Mouse (Mus musculus) liver, embryonic 14.5 days (tissue): ENCODE results near the gene Aldh2. TPM values are rescaled to one million over a fixed set of nuclear protein-coding genes. Genes with fewer than 3 reads are reported as not detected.
A peak's percentile ranks its signal among the peaks of the same experiment; 100 is the strongest.

Experiments
- ATAC-seq: fragments of 200-750 bp; cut with Nextera tagmentation; 2 replicates; pipeline ENCODE4 v1.8.0; 2017; ENCODE audit warnings: moderate number of reproducible peaks, mild to moderate bottlenecking, moderate library complexity; ENCODE audit not compliant: insufficient read depth
- DNase-seq, 3 experiments: peaks; one replicate each; pipeline ENCODE4 v3.0.0-alpha.2; 2012 to 2013; ENCODE audit warnings: low read depth in 3 of 3, low spot score in 3 of 3
- H3K27ac ChIP-seq: fragments of 300-500 bp; sonication (generic); 2 replicates; pipeline ENCODE4 v1.5.1; 2014; ENCODE audit warnings: moderate library complexity, mild to moderate bottlenecking, control low read depth, inconsistent platforms
- H3K27me3 ChIP-seq: fragments of 300-500 bp; sonication (generic); 2 replicates; pipeline ENCODE4 v1.6.1; 2014; ENCODE audit warnings: mild to moderate bottlenecking, low read length, moderate library complexity; ENCODE audit not compliant: control insufficient read depth, insufficient read depth
- H3K36me3 ChIP-seq: fragments of 300-500 bp; sonication (generic); replicated peaks from 2 replicates; pipeline ENCODE4 v1.6.1; 2014; ENCODE audit warnings: low read depth; ENCODE audit not compliant: control insufficient read depth, insufficient read depth
- H3K4me1 ChIP-seq, 2 experiments: fragments of 200-500 bp in 1 of 2; fragments of 300-500 bp in 1 of 2; sonication (generic) in 1 of 2; replicated peaks; 2 replicates each; pipeline ENCODE4 v1.6.1; 2012 to 2014; ENCODE audit warnings: antibody characterized with exemption in 1 of 2, inconsistent platforms in 1 of 2, low read length in 1 of 2; ENCODE audit not compliant: control insufficient read depth in 2 of 2, insufficient read depth in 2 of 2
- H3K4me2 ChIP-seq: fragments of 300-500 bp; sonication (generic); 2 replicates; pipeline ENCODE4 v1.6.1; 2014; ENCODE audit warnings: low read depth, mild to moderate bottlenecking, control low read depth, moderate library complexity
- H3K4me3 ChIP-seq, 2 experiments: fragments of 200-500 bp in 1 of 2; fragments of 300-500 bp in 1 of 2; sonication (generic) in 1 of 2; 2 replicates each; pipeline ENCODE4 v1.5.1; 2012 to 2014; ENCODE audit warnings: low read depth in 2 of 2, low read length in 2 of 2, mild to moderate bottlenecking in 2 of 2, control low read depth in 1 of 2, inconsistent platforms in 1 of 2, moderate library complexity in 1 of 2; ENCODE audit not compliant: insufficient read depth in 1 of 2
- H3K9ac ChIP-seq: fragments of 300-500 bp; sonication (generic); replicated peaks from 2 replicates; pipeline ENCODE4 v1.6.1; 2014; ENCODE audit warnings: mild to moderate bottlenecking, control low read depth, moderate library complexity
- H3K9me3 ChIP-seq: fragments of 300-500 bp; sonication (generic); 2 replicates; pipeline ENCODE4 v1.6.1; 2016; ENCODE audit warnings: low read length, mixed read lengths; ENCODE audit not compliant: control insufficient read depth
- CTCF ChIP-seq: IDR thresholded peaks from 2 replicates; pipeline ENCODE4 v1.5.1; 2016; ENCODE audit warnings: antibody characterized with exemption, low read depth, control low read depth
- EP300 ChIP-seq: IDR thresholded peaks from 2 replicates; pipeline ENCODE4 v1.6.1; 2016; ENCODE audit warnings: antibody characterized with exemption, low read depth
- whole genome bisulfite sequencing: fragments of 180-500 bp; shearing (Covaris S2); extraction: QIAGEN DNeasy Blood & Tissue Kit; methylation state at CpG from one replicate; pipeline ENCODE4 v1.1.7; 2014; ENCODE audit not compliant: insufficient replicate concordance; 5-methylcytosine and 5-hydroxymethylcytosine counted together
- polyA plus RNA-seq, 2 experiments: library from polyadenylated mRNA; depleted of rRNA in 1 of 2; stranded (reverse) in 1 of 2; unstranded in 1 of 2; fragments of >200 nt; fragmentation: Nextera tagmentation in 1 of 2; extraction: Ambion mirVana in 1 of 2; gene quantifications; 2 replicates each; pipeline versions ENCODE4 v1.2.1 to v1.2.3; 2012 to 2014

Aldh2 gene
- polyA plus RNA-seq, 2 experiments = 48.1 to 157 TPM

- H3K4me1 ChIP-seq = peaks cover 16 to 43% of the 10 kb centered on the region in 2 experiments
- H3K4me2 ChIP-seq = no peak overlapping the region
- no peak overlapping the region for H3K9ac ChIP-seq
- no peaks in the 10 kb centered on the region for H3K36me3 ChIP-seq
- H3K4me3 ChIP-seq = no peak overlapping the region
- no peak for TF ChIP-seq CTCF
- TF ChIP-seq EP300 = no peak
- WGBS = 59% methylated on average over 6 of the region's 6 CpGs
- ATAC-seq (no peak), DNase-seq (no peak)
- no peaks in the 10 kb centered on the region for H3K27me3 ChIP-seq
- H3K9me3 ChIP-seq = no peaks in the 10 kb centered on the region
- no peak overlapping the region for H3K27ac ChIP-seq
These were observed 3.7 kb downstream of the Aldh2 start for GRCm38 (mm10) chr5:121589928-121590327.

- DNase-seq (no peak), ATAC-seq (no peak)
- Histone ChIP-seq H3K4me3 (0 out of 4 replicates have a peak overlapping the region, but pooled peaks of 1 of the 2 experiments have one; percentile 8), H3K27me3 (no peaks in the 10 kb centered on the region), H3K4me2 (peak overlapping the region; percentile 48), H3K9ac (no peak overlapping the region), H3K36me3 (no peaks in the 10 kb centered on the region), H3K27ac (no peak overlapping the region; the same call in 1 of the 2 replicates), H3K9me3 (no peaks in the 10 kb centered on the region), H3K4me1 (peaks cover 9 to 35% of the 10 kb centered on the region in 2 experiments)
- TF ChIP-seq CTCF = no peak
- TF ChIP-seq EP300 = no peak
- WGBS = 5% methylated on average over 6 of the region's 6 CpGs
These were observed 7.1 kb downstream of the Aldh2 start for GRCm38 (mm10) chr5:121586400-121587039.

- H3K9me3 ChIP-seq = no peaks in the 10 kb centered on the region
- ATAC-seq = no peak
- H3K4me2 ChIP-seq = no peak overlapping the region
- H3K4me1 ChIP-seq = peaks cover 9 to 30% of the 10 kb centered on the region in 2 experiments
- no peak overlapping the region for H3K9ac ChIP-seq
- no peaks in the 10 kb centered on the region for H3K36me3 ChIP-seq
- H3K4me3 ChIP-seq = no peak overlapping the region
- no peak for DNase-seq
- TF ChIP-seq EP300 = no peak
- TF ChIP-seq CTCF = no peak
- no peaks in the 10 kb centered on the region for H3K27me3 ChIP-seq
- WGBS = 73% methylated on average over 5 of the region's 5 CpGs
- H3K27ac ChIP-seq = no peak overlapping the region
These were observed 7.9 kb downstream of the Aldh2 start for GRCm38 (mm10) chr5:121585699-121586098.

- H3K4me2 ChIP-seq = no peak overlapping the region
- no peak for ATAC-seq
These were observed 8.6 kb downstream of the Aldh2 start for GRCm38 (mm10) chr5:121585005-121585404.

GRCm38 (mm10) chr5:121583765-121584501, 9.7 kb downstream of the Aldh2 start:
- H3K9ac ChIP-seq = no peak overlapping the region

More at GRCm38 (mm10) chr5:121585005-121585404, 8.6 kb downstream of the Aldh2 start:
- Histone ChIP-seq H3K4me3 (no peak overlapping the region), H3K27me3 (no peaks in the 10 kb centered on the region), H3K9ac (no peak overlapping the region), H3K9me3 (no peaks in the 10 kb centered on the region), H3K27ac (no peak overlapping the region), H3K4me1 (peaks cover 9 to 30% of the 10 kb centered on the region in 2 experiments), H3K36me3 (no peaks in the 10 kb centered on the region)
- 87% methylated on average over 10 of the region's 10 CpGs for WGBS
- no peak for DNase-seq
- TF ChIP-seq EP300 (no peak), CTCF (no peak)

More at GRCm38 (mm10) chr5:121583765-121584501, 9.7 kb downstream of the Aldh2 start:
- 0 out of 2 replicates have a peak overlapping the region, but pooled peaks have one; percentile 22 for H3K4me2 ChIP-seq
- H3K27ac ChIP-seq = no peak overlapping the region
- H3K27me3 ChIP-seq = no peaks in the 10 kb centered on the region
- TF ChIP-seq CTCF = peak; percentile 78
- TF ChIP-seq EP300 = no peak
- H3K36me3 ChIP-seq = no peaks in the 10 kb centered on the region; the same call in 1 of the 2 replicates
- peak in 2 of 3 experiments; percentile 41 to 47 for DNase-seq
- peak; percentile 75 for ATAC-seq
- peaks cover 9 to 30% of the 10 kb centered on the region in 2 experiments for H3K4me1 ChIP-seq
- no peaks in the 10 kb centered on the region for H3K9me3 ChIP-seq
- WGBS = 27% methylated on average over 12 of the region's 12 CpGs
- no peak overlapping the region for H3K4me3 ChIP-seq
